Mouse (Mus musculus) layer of hippocampus, postnatal 36 days (tissue): ENCODE measurements around the gene Mrpl3. TPM values are rescaled to one million over a fixed set of nuclear protein-coding genes. Genes with fewer than 3 reads are reported as not detected.

Source experiments
- total RNA-seq, 2 experiments: library from RNA; stranded (reverse); gene quantifications; 2 replicates each; pipeline ENCODE4 v1.2.3; 2021

The Mrpl3 gene
- total RNA-seq, 2 experiments from 2014 or later = 83.7 to 84.5 TPM

Other genes starting within 250 kb of the Mrpl3 start
- gene Nudt16, start 78.6 kb downstream of the Mrpl3 start, total RNA-seq = 10 to 100 TPM; 15.6 to 16.2 TPM
- gene 1700080E11Rik, start 91.9 kb downstream of the Mrpl3 start, total RNA-seq = not detected